Mouse (Mus musculus) heart, adult 2 months (tissue): ENCODE measurements at regions not wholly inside any gene's neighbourhood (a gene's known extent, or its start where the extent isn't known, plus 50 kb on each side); places are given as distances from the start of the nearest gene placed in this dataset.

Experiments
- CTCF ChIP-seq: fragments of 200-600 bp; IDR thresholded peaks from 2 replicates; pipeline ENCODE4 v1.8.1; 2022; ENCODE audit warnings: antibody characterized with exemption, mild to moderate bottlenecking, moderate library complexity
- POLR2A ChIP-seq: fragments of 200-500 bp; IDR thresholded peaks from 2 replicates; pipeline ENCODE4 v1.6.1; 2011; ENCODE audit warnings: mild to moderate bottlenecking, low read depth, low read length, control low read depth; ENCODE audit not compliant: insufficient read depth

DNA sequence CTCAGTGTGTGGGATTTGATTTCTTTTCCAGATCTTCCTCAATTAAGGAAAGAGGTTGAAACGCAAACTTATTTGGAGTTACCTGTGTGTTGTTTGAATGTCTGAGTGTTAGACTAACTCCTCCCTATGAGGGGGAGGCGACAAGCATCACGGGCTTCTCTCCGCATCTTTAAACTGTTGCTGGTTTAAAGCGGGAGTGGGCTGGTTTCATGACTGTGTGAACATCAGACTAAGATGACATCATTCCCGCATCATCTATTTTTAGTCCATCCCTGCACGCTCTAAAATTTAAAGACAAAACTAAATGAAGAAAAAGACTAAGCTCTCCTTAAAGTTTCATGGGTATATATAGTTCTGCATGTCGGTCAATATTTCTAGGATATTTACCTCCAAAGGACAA lies 256.4 kb downstream of the 3110018I06Rik start:
- no peak for TF ChIP-seq CTCF
- TF ChIP-seq POLR2A = no peak
